Mouse (Mus musculus) testis, adult 2 months (tissue): ENCODE measurements around the gene St6galnac5. TPM values are rescaled to one million over a fixed set of nuclear protein-coding genes. Genes with fewer than 3 reads are reported as not detected.

Experiments
- H3K27ac ChIP-seq: fragments of 200-500 bp; 2 replicates; pipeline ENCODE4 v1.5.1; 2012; ENCODE audit warnings: low read depth, low read length; ENCODE audit not compliant: control insufficient read depth, insufficient read depth
- H3K27me3 ChIP-seq: fragments of 200-500 bp; 2 replicates; pipeline ENCODE4 v1.6.1; 2012; ENCODE audit warnings: mild to moderate bottlenecking, low read length, moderate library complexity; ENCODE audit not compliant: control insufficient read depth, insufficient read depth
- H3K36me3 ChIP-seq: fragments of 200-500 bp; 2 replicates; pipeline ENCODE4 v1.6.1; 2012; ENCODE audit warnings: mild to moderate bottlenecking, low read length; ENCODE audit not compliant: control insufficient read depth, insufficient read depth
- H3K4me1 ChIP-seq: fragments of 200-500 bp; 2 replicates; pipeline ENCODE4 v1.6.1; 2012; ENCODE audit warnings: low read length; ENCODE audit not compliant: control insufficient read depth, insufficient read depth
- H3K4me3 ChIP-seq: fragments of 200-500 bp; 2 replicates; pipeline ENCODE4 v1.5.1; 2012; ENCODE audit warnings: low read depth, mild to moderate bottlenecking, low read length, moderate library complexity, mixed read lengths; ENCODE audit not compliant: control insufficient read depth
- CTCF ChIP-seq: fragments of 200-500 bp; IDR thresholded peaks from 2 replicates; pipeline ENCODE4 v1.5.1; 2012; ENCODE audit warnings: low read depth, mild to moderate bottlenecking, inconsistent platforms, low read length, moderate library complexity; ENCODE audit not compliant: control insufficient read depth, insufficient read depth, insufficient replicate concordance
- POLR2A ChIP-seq: fragments of 200-500 bp; IDR thresholded peaks from 2 replicates; pipeline ENCODE4 v1.6.1; 2012; ENCODE audit warnings: low read depth, mild to moderate bottlenecking, inconsistent platforms, low read length, moderate library complexity; ENCODE audit not compliant: control insufficient read depth
- polyA plus RNA-seq: library from polyadenylated mRNA; depleted of rRNA; stranded (reverse); fragments of >200 nt; gene quantifications from 2 replicates; pipeline ENCODE4 v1.2.3, GENCODE M21; 2012

Gene St6galnac5
- polyA plus RNA-seq, 1 experiment, result 0.14 TPM

- TF ChIP-seq POLR2A (no peak), CTCF (no peak)
- Histone ChIP-seq H3K4me1 (no peaks in the 10 kb centered on the region), H3K27me3 (no peaks in the 10 kb centered on the region), H3K36me3 (no peaks in the 10 kb centered on the region), H3K4me3 (no peak overlapping the region), H3K27ac (no peak overlapping the region)
Observed at GRCm38 (mm10) chr3:152912216-152913101, 69.6 kb downstream of the St6galnac5 start.

- TF ChIP-seq CTCF, result no peak
- TF ChIP-seq POLR2A, result no peak
- Histone ChIP-seq H3K4me3 (no peak overlapping the region), H3K27ac (no peak overlapping the region), H3K27me3 (no peaks in the 10 kb centered on the region), H3K4me1 (no peaks in the 10 kb centered on the region), H3K36me3 (no peaks in the 10 kb centered on the region)
Observed at GRCm38 (mm10) chr3:152911578-152911977, 70.5 kb downstream of the St6galnac5 start.

GRCm38 (mm10) chr3:152907683-152908082, 74.4 kb downstream of the St6galnac5 start:
- Histone ChIP-seq H3K4me1 (no peaks in the 10 kb centered on the region), H3K36me3 (no peaks in the 10 kb centered on the region), H3K27ac (no peak overlapping the region), H3K4me3 (no peak overlapping the region), H3K27me3 (no peaks in the 10 kb centered on the region)
- TF ChIP-seq CTCF (no peak), POLR2A (no peak)

- H3K4me1 ChIP-seq, result no peaks in the 10 kb centered on the region
- H3K36me3 ChIP-seq, result no peaks in the 10 kb centered on the region
- no peak overlapping the region for H3K27ac ChIP-seq
- H3K27me3 ChIP-seq, result no peaks in the 10 kb centered on the region
- H3K4me3 ChIP-seq, result no peak overlapping the region
- TF ChIP-seq POLR2A (no peak), CTCF (no peak)
Observed at GRCm38 (mm10) chr3:152907087-152907486, 75.0 kb downstream of the St6galnac5 start.

- Histone ChIP-seq H3K27ac (no peak overlapping the region), H3K27me3 (no peaks in the 10 kb centered on the region), H3K36me3 (no peaks in the 10 kb centered on the region), H3K4me3 (no peak overlapping the region), H3K4me1 (no peaks in the 10 kb centered on the region)
- no peak for TF ChIP-seq CTCF
- no peak for TF ChIP-seq POLR2A
Observed at GRCm38 (mm10) chr3:152905800-152906199, 76.2 kb downstream of the St6galnac5 start.

GRCm38 (mm10) chr3:152905026-152905425, 77.0 kb downstream of the St6galnac5 start:
- no peaks in the 10 kb centered on the region for H3K36me3 ChIP-seq
- H3K4me3 ChIP-seq, result no peak overlapping the region
- no peaks in the 10 kb centered on the region for H3K4me1 ChIP-seq
- TF ChIP-seq CTCF, result no peak
- no peak for TF ChIP-seq POLR2A
- H3K27ac ChIP-seq, result no peak overlapping the region
- no peaks in the 10 kb centered on the region for H3K27me3 ChIP-seq

GRCm38 (mm10) chr3:152898906-152899305, 83.1 kb downstream of the St6galnac5 start:
- Histone ChIP-seq H3K27me3 (no peaks in the 10 kb centered on the region), H3K27ac (no peak overlapping the region), H3K4me1 (no peaks in the 10 kb centered on the region), H3K36me3 (no peaks in the 10 kb centered on the region), H3K4me3 (no peak overlapping the region)
- TF ChIP-seq POLR2A, result no peak
- TF ChIP-seq CTCF, result no peak

GRCm38 (mm10) chr3:152897196-152897595, 84.8 kb downstream of the St6galnac5 start:
- no peak overlapping the region for H3K4me3 ChIP-seq

More at GRCm38 (mm10) chr3:152897196-152897595, 84.8 kb downstream of the St6galnac5 start:
- no peak for TF ChIP-seq POLR2A
- no peak for TF ChIP-seq CTCF
- H3K4me1 ChIP-seq, result no peaks in the 10 kb centered on the region
- no peaks in the 10 kb centered on the region for H3K27me3 ChIP-seq
- no peak overlapping the region for H3K27ac ChIP-seq
- H3K36me3 ChIP-seq, result no peaks in the 10 kb centered on the region
